Comparison of ENCODE assay signal across 14 mouse cellular contexts in the genomic region with DNA sequence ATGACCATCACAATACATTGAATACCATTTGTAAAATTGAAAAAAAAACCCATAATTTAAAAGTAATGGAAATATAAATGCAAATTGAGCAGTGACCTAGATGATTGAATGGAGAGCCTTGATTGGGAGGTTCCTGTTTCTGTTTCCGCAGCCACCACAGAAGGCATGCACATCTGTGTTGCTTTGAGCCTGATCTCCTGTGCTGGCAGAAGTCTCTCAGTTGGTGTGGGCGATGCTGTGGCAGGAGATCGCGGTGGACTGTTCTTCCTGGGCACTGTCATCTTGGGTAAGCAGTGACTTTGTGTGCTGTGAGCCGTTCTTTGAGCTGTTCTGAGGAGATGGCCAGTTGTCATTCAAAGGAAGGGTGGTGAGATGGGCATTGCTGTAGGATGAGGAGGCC. TPM values are rescaled to one million over a fixed set of nuclear protein-coding genes. Genes with fewer than 3 reads are reported as not detected.
A peak's percentile ranks its signal among the peaks of the same experiment; 100 is the strongest.
DNase-seq lines count a peak whose midpoint lies in the region; ATAC-seq and TF ChIP-seq lines count a peak whose summit lies in the region.
"Had no signal": no experiment of that assay in that cellular context is flagged by ENCODE, and none has a peak within 500 bp of the region (broad histone marks: within the 10 kb centered on the region; RNA-seq: fewer than 3 reads in every experiment).

A gene (plus strand): TSS at position 173 of the 400 bp plus-strand sequence.

- H3K4me1 ChIP-seq in neural tube, embryonic 15.5 days, result no peaks in the 10 kb centered on the region
- H3K4me1 ChIP-seq: embryonic facial prominence, embryonic 12.5 days had no signal

- no peak within 1 kb of the TSS for H3K4me2 ChIP-seq in neural tube, embryonic 15.5 days
- H3K4me2 ChIP-seq: embryonic facial prominence, embryonic 12.5 days; hindbrain, embryonic 14.5 days had no signal

- H3K27me3 ChIP-seq in neural tube, embryonic 15.5 days (replicated peaks), result 0 out of 2 replicates have a peak, but pooled peaks cover 7% of the 10 kb centered on the region
- H3K27me3 ChIP-seq: embryonic facial prominence, embryonic 12.5 days had no signal

- no peak within 1 kb of the TSS for H3K4me3 ChIP-seq in neural tube, embryonic 15.5 days (replicated peaks)
- no peak within 1 kb of the TSS for H3K4me3 ChIP-seq in layer of hippocampus, adult 2 months
- H3K4me3 ChIP-seq: embryonic facial prominence, embryonic 12.5 days had no signal

- peak; percentile 15 for DNase-seq in layer of hippocampus, adult 9-11 months
- no peak for DNase-seq in layer of hippocampus, postnatal 10 days (ENCODE audit: low spot score in 2 of 2)
- DNase-seq in natural killer cell, adult 2 months (ENCODE audit: low spot score in 2 of 2), result peak; percentile 13 to 47
- peak; percentile 23 to 46 for DNase-seq in thymus, postnatal 10 days (ENCODE audit: low spot score in 2 of 2)
- DNase-seq in cerebellum, adult 8-10 months, result no peak
- DNase-seq in layer of hippocampus, adult 2 months (ENCODE audit: low spot score in 2 of 2), result no peak
- DNase-seq: adrenal gland, adult 2 months; cerebellum, adult 18-20 months; kidney, postnatal 25 days had no signal

- H3K36me3 ChIP-seq in neural tube, embryonic 15.5 days, result no peaks in the 10 kb centered on the region
- H3K36me3 ChIP-seq: embryonic facial prominence, embryonic 12.5 days had no signal

- peak; percentile 94 for ATAC-seq in granulocyte monocyte progenitor cell, adult 5-6 weeks (replicated peaks; ENCODE audit: poor library complexity, severe bottlenecking)
- no peak for ATAC-seq in neural tube, embryonic 15.5 days (ENCODE audit: low FRiP score)
- ATAC-seq: forebrain, embryonic 16.5 days had no signal

- TF ChIP-seq CTCF in layer of hippocampus, adult 2 months (conservative IDR thresholded peaks at IDR 0.05), result no peak

- no peaks in the 10 kb centered on the region for H3K9me3 ChIP-seq in neural tube, embryonic 15.5 days (replicated peaks)
- H3K9me3 ChIP-seq: embryonic facial prominence, embryonic 12.5 days had no signal

- no peak within 1 kb of the TSS for H3K9ac ChIP-seq in neural tube, embryonic 15.5 days (replicated peaks)
- H3K9ac ChIP-seq: embryonic facial prominence, embryonic 12.5 days; hindbrain, embryonic 14.5 days had no signal

- 92% methylated on average over 5 of the region's 5 CpGs for WGBS in neural tube, embryonic 15.5 days

- no peak within 1 kb of the TSS for H3K27ac ChIP-seq in neural tube, embryonic 15.5 days (replicated peaks)
- H3K27ac ChIP-seq in layer of hippocampus, adult 2 months, result no peak within 1 kb of the TSS
- H3K27ac ChIP-seq: embryonic facial prominence, embryonic 12.5 days; hindbrain, embryonic 14.5 days had no signal

RNA-seq across cellular contexts. Expression of the gene that starts here (rescaled TPM):
- total RNA-seq in layer of hippocampus, postnatal 10 days (2021), result not detected
- 0.51 TPM in 1 of 2 replicates, not detected in the other for total RNA-seq in granulocyte monocyte progenitor cell, adult 5-6 weeks (2014; fragmentation: Nextera tagmentation)
- 2.4 and 3.4 TPM in 2 replicates for total RNA-seq in granulocyte monocyte progenitor cell, adult 5-6 weeks (2017)
- polyA plus RNA-seq in neural tube, embryonic 15.5 days (2015; fragmentation: Nextera tagmentation; extraction: Ambion mirVana), result 0.32 and 1.7 TPM in 2 replicates
- total RNA-seq in layer of hippocampus, adult 2 months (2021), result 1 to 10 TPM in 1 of 2 experiments, not detected in 1; 1.3 TPM
- polyA plus RNA-seq: hindbrain, embryonic 14.5 days had no signal

Comparison
In these comparisons a context has a peak if more than half of its experiments do, and no peak if none do; other contexts are left out.
1. DNase-seq: peak in layer of hippocampus, adult 9-11 months (single experiment), natural killer cell, adult 2 months (2 of 2) and thymus, postnatal 10 days (2 of 2); none in layer of hippocampus, postnatal 10 days (0 of 2), cerebellum, adult 8-10 months (single experiment) and layer of hippocampus, adult 2 months (0 of 2).